Mouse (Mus musculus): ENCODE measurements around the gene Sgms1. TPM values are rescaled to one million over a fixed set of nuclear protein-coding genes. Genes with fewer than 3 reads are reported as not detected.
A peak's percentile ranks its signal among the peaks of the same experiment; 100 is the strongest.

Sgms1 gene
- polyA plus RNA-seq, 1 experiment from 2014 or later: 41.5 TPM

DNA sequence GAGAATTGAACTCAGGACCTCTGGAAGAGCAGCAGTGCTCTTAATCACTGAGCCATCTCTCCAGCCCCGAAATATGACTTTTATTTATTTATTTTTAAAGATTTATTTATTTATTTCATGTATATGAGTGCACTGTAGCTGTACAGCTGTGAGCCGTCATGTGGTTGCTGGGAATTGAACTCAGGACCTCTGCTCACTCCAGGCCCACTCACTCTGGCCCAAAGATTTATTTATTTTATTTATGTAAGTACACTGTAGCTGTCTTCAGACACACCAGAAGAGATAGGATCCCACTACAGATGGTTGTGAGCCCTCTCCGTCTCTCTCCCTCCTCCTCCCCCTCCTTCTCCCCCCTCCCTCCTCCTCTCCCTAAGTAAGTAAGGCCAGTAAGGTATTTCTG lies 101.7 kb downstream of the Sgms1 start:
- WGBS: 77% methylated on average over 3 of the region's 3 CpGs
- Histone ChIP-seq H3K36me3 (no peaks in the 10 kb centered on the region), H3K27me3 (ENCODE audit: insufficient read depth, poor library complexity, severe bottlenecking) (no peaks in the 10 kb centered on the region), H3K27ac (no peak overlapping the region), H3K4me1 (peaks cover 20% of the 10 kb centered on the region), H3K9me3 (no peaks in the 10 kb centered on the region), H3K4me3 (no peak overlapping the region)
- DNase-seq (ENCODE audit: low spot score): no peak

- Histone ChIP-seq H3K4me1 (peaks cover 19% of the 10 kb centered on the region), H3K4me3 (no peak overlapping the region), H3K9me3 (no peaks in the 10 kb centered on the region), H3K27ac (no peak overlapping the region), H3K36me3 (no peaks in the 10 kb centered on the region), H3K27me3 (ENCODE audit: insufficient read depth, poor library complexity, severe bottlenecking) (no peaks in the 10 kb centered on the region)
- 83% methylated on average over 3 of the region's 3 CpGs for WGBS
- DNase-seq (ENCODE audit: low spot score): no peak
Measured at GRCm38 (mm10) chr19:32285455-32285831, 104.1 kb downstream of the Sgms1 start.

DNA sequence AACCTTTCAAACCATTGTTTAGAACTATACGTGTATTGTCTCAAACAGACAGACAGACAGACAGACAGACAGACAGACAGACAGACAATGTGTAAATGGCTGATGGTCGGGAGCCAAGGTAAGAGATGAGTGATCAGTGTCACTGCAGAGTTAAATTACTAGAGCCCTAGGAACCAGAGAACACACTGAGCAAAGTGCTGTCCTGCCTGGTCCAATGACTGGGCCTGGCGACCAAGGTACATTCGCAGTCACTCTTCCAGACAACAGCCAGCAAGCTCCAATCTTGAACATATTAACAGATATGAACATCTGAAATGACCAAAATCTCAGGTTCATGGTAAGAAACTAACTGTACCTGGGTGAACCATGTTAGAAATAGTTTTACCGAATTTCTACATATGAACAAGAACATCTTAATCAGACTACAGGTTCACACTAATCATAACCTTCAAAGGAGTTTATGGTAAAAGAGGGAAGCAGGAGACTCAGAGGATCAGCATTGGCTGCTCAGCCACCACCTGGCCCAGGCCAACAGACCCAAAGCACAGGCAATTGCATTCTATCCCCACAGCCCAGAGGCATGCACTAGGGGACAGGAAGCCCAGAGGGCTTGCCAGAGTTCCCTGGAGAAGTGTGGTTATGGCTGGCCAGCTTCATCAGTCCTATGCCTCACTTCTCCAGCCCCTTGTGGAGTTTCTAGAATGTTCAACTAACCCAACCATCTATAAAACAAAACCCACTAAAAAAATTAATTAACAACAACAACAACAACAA lies 104.6 kb downstream of the Sgms1 start:
- WGBS: 86% methylated on average over 5 of the region's 5 CpGs
- no peak for DNase-seq (ENCODE audit: low spot score)
- Histone ChIP-seq H3K9me3 (no peaks in the 10 kb centered on the region), H3K27me3 (ENCODE audit: insufficient read depth, poor library complexity, severe bottlenecking) (no peaks in the 10 kb centered on the region), H3K4me3 (no peak overlapping the region), H3K36me3 (no peaks in the 10 kb centered on the region), H3K27ac (no peak overlapping the region), H3K4me1 (peaks cover 25% of the 10 kb centered on the region)

DNA sequence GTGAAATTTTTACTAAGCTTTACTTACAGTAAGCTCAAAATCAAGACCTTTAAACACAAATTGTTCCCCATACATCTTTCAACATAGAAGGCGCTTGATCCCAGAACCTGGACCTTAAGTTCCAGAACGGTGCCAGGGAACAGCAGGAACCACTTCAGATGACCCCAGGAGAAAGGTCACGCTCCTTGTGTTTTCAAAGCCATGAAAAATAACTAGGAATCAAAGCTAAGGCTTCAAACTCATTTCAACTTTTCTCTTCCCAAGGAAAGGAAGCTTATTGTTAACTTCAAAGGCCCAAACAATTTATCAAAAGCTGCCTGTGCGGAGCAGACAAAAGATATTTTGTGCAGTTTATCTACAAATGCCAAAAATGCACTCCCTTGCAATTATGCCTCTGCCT lies 107.6 kb downstream of the Sgms1 start:
- 68% methylated on average over 4 of the region's 4 CpGs for WGBS
- Histone ChIP-seq H3K4me1 (peaks cover 31% of the 10 kb centered on the region), H3K36me3 (no peaks in the 10 kb centered on the region), H3K4me3 (no peak overlapping the region), H3K27me3 (ENCODE audit: insufficient read depth, poor library complexity, severe bottlenecking) (no peaks in the 10 kb centered on the region), H3K27ac (no peak overlapping the region; the same call in 1 of the 2 replicates), H3K9me3 (no peaks in the 10 kb centered on the region)
- DNase-seq (ENCODE audit: low spot score): no peak

GRCm38 (mm10) chr19:32280380-32280779 lies 109.1 kb downstream of the Sgms1 start:
- H3K36me3 ChIP-seq: no peaks in the 10 kb centered on the region
- WGBS: 61% methylated on average over 4 of the region's 4 CpGs
- H3K27ac ChIP-seq: no peak overlapping the region
- no peak overlapping the region for H3K4me3 ChIP-seq
- H3K27me3 ChIP-seq (ENCODE audit: insufficient read depth, poor library complexity, severe bottlenecking): no peaks in the 10 kb centered on the region
- peaks cover 44% of the 10 kb centered on the region for H3K4me1 ChIP-seq
- no peak for DNase-seq (ENCODE audit: low spot score)
- H3K9me3 ChIP-seq: no peaks in the 10 kb centered on the region

DNA sequence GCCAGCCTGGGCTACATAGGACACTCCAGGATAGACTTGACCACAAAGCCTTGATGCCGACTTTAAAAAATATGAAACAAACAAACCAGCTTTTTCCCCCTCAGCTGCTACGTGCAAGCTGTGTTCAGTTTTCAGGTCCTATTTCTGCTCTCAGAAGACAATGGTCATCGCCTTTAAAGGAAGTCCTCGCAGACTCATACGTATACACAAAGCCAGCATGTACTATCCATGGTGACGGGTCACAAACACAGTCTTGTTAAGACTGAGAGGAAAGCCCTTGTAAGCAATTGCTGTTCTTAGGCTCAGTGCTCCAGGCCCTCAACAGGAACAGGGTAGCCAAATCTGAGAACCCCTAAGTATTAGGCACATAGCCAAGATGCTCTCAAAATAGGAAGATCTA lies 110.1 kb downstream of the Sgms1 start:
- no peak for DNase-seq (ENCODE audit: low spot score)
- Histone ChIP-seq H3K36me3 (no peaks in the 10 kb centered on the region), H3K4me3 (no peak overlapping the region), H3K27me3 (ENCODE audit: insufficient read depth, poor library complexity, severe bottlenecking) (no peaks in the 10 kb centered on the region), H3K27ac (no peak overlapping the region), H3K9me3 (no peaks in the 10 kb centered on the region), H3K4me1 (peaks cover 44% of the 10 kb centered on the region)
- 77% methylated on average over 6 of the region's 6 CpGs for WGBS

GRCm38 (mm10) chr19:32277869-32278268 lies 111.6 kb downstream of the Sgms1 start:
- no peak for DNase-seq (ENCODE audit: low spot score)
- peaks cover 45% of the 10 kb centered on the region for H3K4me1 ChIP-seq
- H3K9me3 ChIP-seq: no peaks in the 10 kb centered on the region
- WGBS: 77% methylated on average over 3 of the region's 3 CpGs
- H3K4me3 ChIP-seq: no peak overlapping the region
- H3K27ac ChIP-seq: no peak overlapping the region
- no peaks in the 10 kb centered on the region for H3K36me3 ChIP-seq
- no peaks in the 10 kb centered on the region for H3K27me3 ChIP-seq (ENCODE audit: insufficient read depth, poor library complexity, severe bottlenecking)

GRCm38 (mm10) chr19:32277287-32277686 lies 112.2 kb downstream of the Sgms1 start:
- Histone ChIP-seq H3K36me3 (no peaks in the 10 kb centered on the region), H3K9me3 (no peaks in the 10 kb centered on the region), H3K27me3 (ENCODE audit: insufficient read depth, poor library complexity, severe bottlenecking) (no peaks in the 10 kb centered on the region), H3K4me1 (peaks cover 50% of the 10 kb centered on the region), H3K4me3 (no peak overlapping the region), H3K27ac (no peak overlapping the region)
- WGBS: 82% methylated on average over 2 of the region's 2 CpGs
- no peak for DNase-seq (ENCODE audit: low spot score)

GRCm38 (mm10) chr19:32276817-32277216 lies 112.7 kb downstream of the Sgms1 start:
- Histone ChIP-seq H3K27me3 (ENCODE audit: insufficient read depth, poor library complexity, severe bottlenecking) (no peaks in the 10 kb centered on the region), H3K27ac (no peak overlapping the region), H3K4me3 (no peak overlapping the region), H3K36me3 (no peaks in the 10 kb centered on the region), H3K9me3 (no peaks in the 10 kb centered on the region), H3K4me1 (peaks cover 50% of the 10 kb centered on the region)
- no peak for DNase-seq (ENCODE audit: low spot score)
- WGBS: 86% methylated on average over 8 of the region's 8 CpGs

GRCm38 (mm10) chr19:32276263-32276662 lies 113.3 kb downstream of the Sgms1 start:
- Histone ChIP-seq H3K4me3 (no peak overlapping the region), H3K36me3 (no peaks in the 10 kb centered on the region), H3K27ac (peak overlapping the region; percentile 22; the same call in 1 of the 2 replicates), H3K4me1 (peaks cover 50% of the 10 kb centered on the region), H3K9me3 (no peaks in the 10 kb centered on the region), H3K27me3 (ENCODE audit: insufficient read depth, poor library complexity, severe bottlenecking) (no peaks in the 10 kb centered on the region)
- WGBS: 90% methylated on average over 5 of the region's 5 CpGs
- no peak for DNase-seq (ENCODE audit: low spot score)

GRCm38 (mm10) chr19:32275068-32275925 lies 114.2 kb downstream of the Sgms1 start:
- H3K9me3 ChIP-seq: no peaks in the 10 kb centered on the region
- H3K4me1 ChIP-seq: peaks cover 40% of the 10 kb centered on the region
- H3K27me3 ChIP-seq (ENCODE audit: insufficient read depth, poor library complexity, severe bottlenecking): no peaks in the 10 kb centered on the region
- no peaks in the 10 kb centered on the region for H3K36me3 ChIP-seq
- WGBS: 85% methylated on average over 14 of the region's 14 CpGs
- no peak for DNase-seq (ENCODE audit: low spot score)
- no peak overlapping the region for H3K4me3 ChIP-seq
- H3K27ac ChIP-seq: no peak overlapping the region

DNA sequence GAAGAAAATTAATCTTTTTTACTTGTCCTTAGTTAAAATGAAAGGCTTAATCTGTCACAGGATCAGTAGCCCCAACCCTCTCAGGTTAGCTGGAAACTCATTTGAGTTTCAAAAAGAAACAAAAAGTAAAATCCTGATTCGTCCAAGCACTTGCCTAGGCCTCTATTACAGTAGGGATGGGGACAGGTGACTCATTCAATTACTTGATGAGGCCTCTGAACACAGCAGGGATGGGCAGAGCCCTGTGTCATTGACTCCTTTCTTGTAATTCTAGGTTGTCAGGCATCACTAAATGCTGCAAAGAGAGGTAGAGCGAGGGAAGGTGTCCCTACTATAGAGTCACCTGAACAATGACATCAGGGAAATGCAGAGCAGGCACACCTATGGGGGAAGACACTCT lies 115.4 kb downstream of the Sgms1 start:
- Histone ChIP-seq H3K27ac (no peak overlapping the region), H3K36me3 (no peaks in the 10 kb centered on the region), H3K4me1 (peaks cover 37% of the 10 kb centered on the region), H3K9me3 (no peaks in the 10 kb centered on the region), H3K4me3 (no peak overlapping the region), H3K27me3 (ENCODE audit: insufficient read depth, poor library complexity, severe bottlenecking) (no peaks in the 10 kb centered on the region)
- no peak for DNase-seq (ENCODE audit: low spot score)
- WGBS: 81% methylated on average over 2 of the region's 2 CpGs

- Histone ChIP-seq H3K36me3 (no peaks in the 10 kb centered on the region), H3K27me3 (ENCODE audit: insufficient read depth, poor library complexity, severe bottlenecking) (no peaks in the 10 kb centered on the region), H3K27ac (no peak overlapping the region), H3K4me1 (peaks cover 41% of the 10 kb centered on the region), H3K9me3 (no peaks in the 10 kb centered on the region), H3K4me3 (no peak overlapping the region)
- WGBS: 79% methylated on average over 3 of the region's 3 CpGs
- DNase-seq (ENCODE audit: low spot score): no peak
Measured at GRCm38 (mm10) chr19:32273714-32274113, 115.8 kb downstream of the Sgms1 start.
